Mouse (Mus musculus): ENCODE results near the gene Wwp2. TPM values are rescaled to one million over a fixed set of nuclear protein-coding genes. Genes with fewer than 3 reads are reported as not detected.

Wwp2 gene
- polyA plus RNA-seq, 1 experiment = 44.0 TPM

- Histone ChIP-seq H3K27me3 (replicated peaks; ENCODE audit: control insufficient read depth, insufficient read depth, low read length) (no peaks in the 10 kb centered on the region), H3K36me3 (ENCODE audit: control insufficient read depth, insufficient read depth, low read length) (no peaks in the 10 kb centered on the region), H3K27ac (ENCODE audit: insufficient read depth, low read depth, low read length) (no peak overlapping the region), H3K4me1 (ENCODE audit: control insufficient read depth, insufficient read depth, low read length) (no peaks in the 10 kb centered on the region), H3K4me3 (ENCODE audit: insufficient read depth, low read depth, low read length) (no peak overlapping the region)
- 88% methylated on average over 12 of the region's 12 CpGs for WGBS
- TF ChIP-seq CTCF (conservative IDR thresholded peaks at IDR 0.05; ENCODE audit: insufficient read depth, insufficient read length, low read depth, low read length) (no peak), POLR2A (IDR thresholded peaks at IDR 0.05; ENCODE audit: low read depth, low read length) (no peak)
- no peak for DNase-seq
These were observed 104.5 kb downstream of the Wwp2 start for GRCm38 (mm10) chr8:107540623-107541022.

GRCm38 (mm10) chr8:107541369-107541768, 105.2 kb downstream of the Wwp2 start:
- Histone ChIP-seq H3K4me3 (ENCODE audit: insufficient read depth, low read depth, low read length) (no peak overlapping the region), H3K4me1 (ENCODE audit: control insufficient read depth, insufficient read depth, low read length) (no peaks in the 10 kb centered on the region), H3K27me3 (replicated peaks; ENCODE audit: control insufficient read depth, insufficient read depth, low read length) (no peaks in the 10 kb centered on the region), H3K27ac (ENCODE audit: insufficient read depth, low read depth, low read length) (no peak overlapping the region), H3K36me3 (ENCODE audit: control insufficient read depth, insufficient read depth, low read length) (no peaks in the 10 kb centered on the region)
- 80% methylated on average over 4 of the region's 4 CpGs for WGBS
- no peak for DNase-seq
- TF ChIP-seq CTCF (conservative IDR thresholded peaks at IDR 0.05; ENCODE audit: insufficient read depth, insufficient read length, low read depth, low read length) (no peak), POLR2A (IDR thresholded peaks at IDR 0.05; ENCODE audit: low read depth, low read length) (no peak)

- no peaks in the 10 kb centered on the region for H3K36me3 ChIP-seq (ENCODE audit: control insufficient read depth, insufficient read depth, low read length)
- TF ChIP-seq CTCF (conservative IDR thresholded peaks at IDR 0.05; ENCODE audit: insufficient read depth, insufficient read length, low read depth, low read length) (no peak), POLR2A (IDR thresholded peaks at IDR 0.05; ENCODE audit: low read depth, low read length) (no peak)
- no peak overlapping the region for H3K27ac ChIP-seq (ENCODE audit: insufficient read depth, low read depth, low read length)
- DNase-seq = no peak
- WGBS = 83% methylated on average over 3 of the region's 3 CpGs
- no peaks in the 10 kb centered on the region for H3K27me3 ChIP-seq (replicated peaks; ENCODE audit: control insufficient read depth, insufficient read depth, low read length)
- H3K4me1 ChIP-seq (ENCODE audit: control insufficient read depth, insufficient read depth, low read length) = no peaks in the 10 kb centered on the region
- H3K4me3 ChIP-seq (ENCODE audit: insufficient read depth, low read depth, low read length) = no peak overlapping the region
These were observed 106.0 kb downstream of the Wwp2 start for GRCm38 (mm10) chr8:107542151-107542550.

- Histone ChIP-seq H3K27me3 (replicated peaks; ENCODE audit: control insufficient read depth, insufficient read depth, low read length) (no peaks in the 10 kb centered on the region), H3K4me3 (ENCODE audit: insufficient read depth, low read depth, low read length) (no peak overlapping the region), H3K4me1 (ENCODE audit: control insufficient read depth, insufficient read depth, low read length) (no peaks in the 10 kb centered on the region), H3K27ac (ENCODE audit: insufficient read depth, low read depth, low read length) (no peak overlapping the region), H3K36me3 (ENCODE audit: control insufficient read depth, insufficient read depth, low read length) (no peaks in the 10 kb centered on the region)
- TF ChIP-seq CTCF (conservative IDR thresholded peaks at IDR 0.05; ENCODE audit: insufficient read depth, insufficient read length, low read depth, low read length) (no peak), POLR2A (IDR thresholded peaks at IDR 0.05; ENCODE audit: low read depth, low read length) (no peak)
- no peak for DNase-seq
- WGBS = 93% methylated on average over 11 of the region's 11 CpGs
These were observed 107.5 kb downstream of the Wwp2 start for GRCm38 (mm10) chr8:107543714-107544113.

GRCm38 (mm10) chr8:107544211-107544610, 108.0 kb downstream of the Wwp2 start:
- no peaks in the 10 kb centered on the region for H3K4me1 ChIP-seq (ENCODE audit: control insufficient read depth, insufficient read depth, low read length)
- DNase-seq = no peak
- no peaks in the 10 kb centered on the region for H3K36me3 ChIP-seq (ENCODE audit: control insufficient read depth, insufficient read depth, low read length)
- no peak overlapping the region for H3K27ac ChIP-seq (ENCODE audit: insufficient read depth, low read depth, low read length)
- WGBS = 79% methylated on average over 8 of the region's 8 CpGs
- H3K4me3 ChIP-seq (ENCODE audit: insufficient read depth, low read depth, low read length) = no peak overlapping the region
- TF ChIP-seq POLR2A (IDR thresholded peaks at IDR 0.05; ENCODE audit: low read depth, low read length) = no peak
- no peak for TF ChIP-seq CTCF (conservative IDR thresholded peaks at IDR 0.05; ENCODE audit: insufficient read depth, insufficient read length, low read depth, low read length)
- no peaks in the 10 kb centered on the region for H3K27me3 ChIP-seq (replicated peaks; ENCODE audit: control insufficient read depth, insufficient read depth, low read length)

GRCm38 (mm10) chr8:107544651-107545174, 108.5 kb downstream of the Wwp2 start:
- no peak overlapping the region for H3K4me3 ChIP-seq (ENCODE audit: insufficient read depth, low read depth, low read length)
- no peaks in the 10 kb centered on the region for H3K36me3 ChIP-seq (ENCODE audit: control insufficient read depth, insufficient read depth, low read length)
- no peak for DNase-seq
- no peaks in the 10 kb centered on the region for H3K27me3 ChIP-seq (replicated peaks; ENCODE audit: control insufficient read depth, insufficient read depth, low read length)
- no peak overlapping the region for H3K27ac ChIP-seq (ENCODE audit: insufficient read depth, low read depth, low read length)
- 56% methylated on average over 10 of the region's 10 CpGs for WGBS
- TF ChIP-seq CTCF (conservative IDR thresholded peaks at IDR 0.05; ENCODE audit: insufficient read depth, insufficient read length, low read depth, low read length) (no peak), POLR2A (IDR thresholded peaks at IDR 0.05; ENCODE audit: low read depth, low read length) (no peak)
- no peaks in the 10 kb centered on the region for H3K4me1 ChIP-seq (ENCODE audit: control insufficient read depth, insufficient read depth, low read length)

- H3K36me3 ChIP-seq (ENCODE audit: control insufficient read depth, insufficient read depth, low read length) = no peaks in the 10 kb centered on the region
These were observed 109.5 kb downstream of the Wwp2 start for GRCm38 (mm10) chr8:107545621-107546152.

More at GRCm38 (mm10) chr8:107545621-107546152, 109.5 kb downstream of the Wwp2 start:
- Histone ChIP-seq H3K27me3 (replicated peaks; ENCODE audit: control insufficient read depth, insufficient read depth, low read length) (no peaks in the 10 kb centered on the region), H3K4me1 (ENCODE audit: control insufficient read depth, insufficient read depth, low read length) (no peaks in the 10 kb centered on the region), H3K4me3 (ENCODE audit: insufficient read depth, low read depth, low read length) (no peak overlapping the region), H3K27ac (ENCODE audit: insufficient read depth, low read depth, low read length) (no peak overlapping the region)
- DNase-seq = no peak
- TF ChIP-seq CTCF (conservative IDR thresholded peaks at IDR 0.05; ENCODE audit: insufficient read depth, insufficient read length, low read depth, low read length) (no peak), POLR2A (IDR thresholded peaks at IDR 0.05; ENCODE audit: low read depth, low read length) (no peak)
- WGBS = 95% methylated on average over 11 of the region's 11 CpGs

All from kidney, adult 2 months (tissue).